Mouse (Mus musculus): Measurements from ENCODE around the gene Ccdc24.

DNA sequence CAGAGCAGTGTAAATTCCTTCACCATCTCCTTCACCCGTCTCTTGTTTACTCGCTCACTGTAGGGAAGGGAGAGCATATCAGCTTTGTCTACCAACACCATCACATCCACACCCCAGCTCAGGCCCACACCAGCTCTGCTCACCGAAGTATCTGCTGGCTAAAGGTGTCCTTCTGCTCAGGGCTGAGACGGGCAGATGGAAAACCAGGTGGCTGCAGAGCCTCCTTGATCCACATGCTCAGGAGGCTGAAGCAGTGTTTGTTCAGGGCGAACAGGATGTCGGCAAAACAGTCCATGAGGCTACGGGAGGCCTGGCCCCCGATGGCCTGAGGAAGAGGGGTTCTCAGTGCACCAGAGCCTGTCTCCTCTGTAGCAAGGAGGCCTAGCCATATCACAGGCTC, 22.2 kb upstream of the Ccdc24 start:
- TF ChIP-seq CTCF (IDR thresholded peaks at IDR 0.05 in 2 of 3, conservative IDR thresholded peaks at IDR 0.05 in 1 of 3; ENCODE audit: control insufficient read depth in 1 of 3, insufficient read depth in 1 of 3, low read depth in 2 of 3, low read length in 3 of 3, poor library complexity in 1 of 3, severe bottlenecking in 1 of 3) (no peak), MXI1 (IDR thresholded peaks at IDR 0.05; ENCODE audit: low read depth, low read length) (no peak), TCF12 (IDR thresholded peaks at IDR 0.05; ENCODE audit: low read depth, low read length) (no peak), GABPA (IDR thresholded peaks at IDR 0.05; ENCODE audit: low read depth, low read length) (no peak), POLR2A (IDR thresholded peaks at IDR 0.05; ENCODE audit: control insufficient read depth in 1 of 2, insufficient read depth in 1 of 2, low read depth in 1 of 2, low read length in 2 of 2, poor library complexity in 1 of 2) (no peak), EP300 (IDR thresholded peaks at IDR 0.05; ENCODE audit: low read depth in 1 of 2, low read length in 2 of 2) (no peak), RCOR1 (IDR thresholded peaks at IDR 0.05; ENCODE audit: low read depth, low read length) (no peak), USF2 (IDR thresholded peaks at IDR 0.05; ENCODE audit: borderline replicate concordance in 1 of 2, insufficient read depth in 1 of 2, low read depth in 1 of 2, low read length in 2 of 2) (no peak), USF1 (IDR thresholded peaks at IDR 0.05; ENCODE audit: low read depth, low read length) (no peak)

Data from MEL (cell line).